Mouse (Mus musculus): ENCODE data around the gene Rbfox3.

Rbfox3 gene

GRCm38 (mm10) chr11:118607927-118608326 is 303.5 kb downstream of the Rbfox3 start:
- DNase-seq (ENCODE audit: low read depth, low spot score) = no peak

GRCm38 (mm10) chr11:118605570-118605969 is 305.8 kb downstream of the Rbfox3 start:
- no peak for DNase-seq (ENCODE audit: low read depth, low spot score)

- DNase-seq (ENCODE audit: low read depth, low spot score) = no peak
These were observed 307.2 kb downstream of the Rbfox3 start for GRCm38 (mm10) chr11:118604206-118604605.

GRCm38 (mm10) chr11:118603126-118603525 is 308.3 kb downstream of the Rbfox3 start:
- DNase-seq (ENCODE audit: low read depth, low spot score) = peak; percentile 62

GRCm38 (mm10) chr11:118601484-118601883 is 309.9 kb downstream of the Rbfox3 start:
- DNase-seq (ENCODE audit: low read depth, low spot score) = no peak

- DNase-seq (ENCODE audit: low read depth, low spot score) = no peak
These were observed 311.2 kb downstream of the Rbfox3 start for GRCm38 (mm10) chr11:118600168-118600567.

GRCm38 (mm10) chr11:118598726-118599125 is 312.7 kb downstream of the Rbfox3 start:
- no peak for DNase-seq (ENCODE audit: low read depth, low spot score)

- peak; percentile 91 for DNase-seq (ENCODE audit: low read depth, low spot score)
These were observed 326.6 kb downstream of the Rbfox3 start for GRCm38 (mm10) chr11:118584826-118585225.

GRCm38 (mm10) chr11:118583989-118584388 is 327.4 kb downstream of the Rbfox3 start:
- no peak for DNase-seq (ENCODE audit: low read depth, low spot score)

- DNase-seq (ENCODE audit: low read depth, low spot score) = no peak
These were observed 327.8 kb downstream of the Rbfox3 start for GRCm38 (mm10) chr11:118583573-118583972.

- DNase-seq (ENCODE audit: low read depth, low spot score) = no peak
These were observed 330.4 kb downstream of the Rbfox3 start for GRCm38 (mm10) chr11:118581019-118581418.

- no peak for DNase-seq (ENCODE audit: low read depth, low spot score)
These were observed 331.8 kb downstream of the Rbfox3 start for GRCm38 (mm10) chr11:118579622-118580021.

GRCm38 (mm10) chr11:118577271-118577670 is 334.1 kb downstream of the Rbfox3 start:
- no peak for DNase-seq (ENCODE audit: low read depth, low spot score)

GRCm38 (mm10) chr11:118576611-118577010 is 334.8 kb downstream of the Rbfox3 start:
- DNase-seq (ENCODE audit: low read depth, low spot score) = no peak

- no peak for DNase-seq (ENCODE audit: low read depth, low spot score)
These were observed 337.0 kb downstream of the Rbfox3 start for GRCm38 (mm10) chr11:118574418-118574817.

- peak; percentile 39 for DNase-seq (ENCODE audit: low read depth, low spot score)
These were observed 337.8 kb downstream of the Rbfox3 start for GRCm38 (mm10) chr11:118573569-118573968.

- DNase-seq (ENCODE audit: low read depth, low spot score) = no peak
These were observed 338.4 kb downstream of the Rbfox3 start for GRCm38 (mm10) chr11:118573000-118573399.

- no peak for DNase-seq (ENCODE audit: low read depth, low spot score)
These were observed 341.2 kb downstream of the Rbfox3 start for GRCm38 (mm10) chr11:118570164-118570563.

GRCm38 (mm10) chr11:118569571-118570062 is 341.8 kb downstream of the Rbfox3 start:
- DNase-seq (ENCODE audit: low read depth, low spot score) = no peak

GRCm38 (mm10) chr11:118563877-118564276 is 347.5 kb downstream of the Rbfox3 start:
- no peak for DNase-seq (ENCODE audit: low read depth, low spot score)

- no peak for DNase-seq (ENCODE audit: low read depth, low spot score)
These were observed 348.6 kb downstream of the Rbfox3 start for GRCm38 (mm10) chr11:118562847-118563246.

GRCm38 (mm10) chr11:118558193-118558592 is 353.2 kb downstream of the Rbfox3 start:
- DNase-seq (ENCODE audit: low read depth, low spot score) = no peak

- DNase-seq (ENCODE audit: low read depth, low spot score) = no peak
These were observed 355.8 kb downstream of the Rbfox3 start for GRCm38 (mm10) chr11:118555631-118556030.

GRCm38 (mm10) chr11:118554542-118554941 is 356.9 kb downstream of the Rbfox3 start:
- no peak for DNase-seq (ENCODE audit: low read depth, low spot score)
